Mouse (Mus musculus) hindbrain, embryonic 11.5 days (tissue): ENCODE data around the gene Slc22a12. TPM values are rescaled to one million over a fixed set of nuclear protein-coding genes. Genes with fewer than 3 reads are reported as not detected.

Source experiments
- ATAC-seq: fragments of 200-750 bp; cut with Nextera tagmentation; 2 replicates; pipeline ENCODE4 v1.8.0; 2017; ENCODE audit warnings: mild to moderate bottlenecking, moderate TSS enrichment, moderate library complexity; ENCODE audit not compliant: low FRiP score
- DNase-seq: peaks from one replicate; pipeline ENCODE4 v3.0.0-alpha.2; 2015; ENCODE audit warnings: low spot score
- H3K27ac ChIP-seq: fragments of 300-500 bp; sonication (generic); 2 replicates; pipeline ENCODE4 v1.5.1; 2014; ENCODE audit warnings: mild to moderate bottlenecking, low read depth, low read length
- H3K27me3 ChIP-seq: fragments of 300-500 bp; sonication (generic); 2 replicates; pipeline ENCODE4 v1.6.1; 2014; ENCODE audit warnings: mild to moderate bottlenecking, low read length, moderate library complexity, mixed read lengths; ENCODE audit not compliant: control insufficient read depth, insufficient read depth
- H3K36me3 ChIP-seq: fragments of 300-500 bp; sonication (generic); 2 replicates; pipeline ENCODE4 v1.6.1; 2014; ENCODE audit warnings: mild to moderate bottlenecking, low read length, moderate library complexity, mixed read lengths; ENCODE audit not compliant: control insufficient read depth, insufficient read depth
- H3K4me1 ChIP-seq: fragments of 300-500 bp; sonication (generic); replicated peaks from 2 replicates; pipeline ENCODE4 v1.6.1; 2014; ENCODE audit warnings: low read length, mixed read lengths; ENCODE audit not compliant: control insufficient read depth, insufficient read depth
- H3K4me2 ChIP-seq: fragments of 300-500 bp; sonication (generic); replicated peaks from 2 replicates; pipeline ENCODE4 v1.6.1; 2014; ENCODE audit warnings: mild to moderate bottlenecking, low read depth, low read length
- H3K4me3 ChIP-seq: fragments of 300-500 bp; sonication (generic); 2 replicates; pipeline ENCODE4 v1.5.1; 2014; ENCODE audit warnings: low read depth, low read length
- H3K9ac ChIP-seq: fragments of 300-500 bp; sonication (generic); 2 replicates; pipeline ENCODE4 v1.6.1; 2014; ENCODE audit warnings: low read depth, low read length
- H3K9me3 ChIP-seq: fragments of 300-500 bp; sonication (generic); 2 replicates; pipeline ENCODE4 v1.6.1; 2016; ENCODE audit warnings: low read length; ENCODE audit not compliant: control insufficient read depth
- WGBS: fragments of 180-500 bp; shearing (Covaris S2); extraction: QIAGEN DNeasy Blood & Tissue Kit; methylation state at CpG from one replicate; pipeline ENCODE4 v1.1.7; 2014; 5-methylcytosine and 5-hydroxymethylcytosine counted together
- polyA plus RNA-seq: library from polyadenylated mRNA; unstranded; fragments of >200 nt; fragmentation: Nextera tagmentation; extraction: Ambion mirVana; gene quantifications from 2 replicates; pipeline ENCODE4 v1.2.1, GENCODE M21; 2014

Gene Slc22a12
- not detected in 2 replicates for polyA plus RNA-seq

- H3K4me3 ChIP-seq: no peak within 1 kb of the TSS
- no peaks in the 10 kb centered on the region; the same call in 1 of the 2 replicates for H3K27me3 ChIP-seq
- WGBS: 90% methylated on average over 16 of the region's 16 CpGs
- no peak within 1 kb of the TSS for H3K4me2 ChIP-seq
- H3K4me1 ChIP-seq: no peaks in the 10 kb centered on the region
- no peak within 1 kb of the TSS for H3K9ac ChIP-seq
- DNase-seq (no peak), ATAC-seq (no peak)
- no peak within 1 kb of the TSS for H3K27ac ChIP-seq
- H3K9me3 ChIP-seq: no peaks in the 10 kb centered on the region
- H3K36me3 ChIP-seq: no peaks in the 10 kb centered on the region
Observed at GRCm38 (mm10) chr19:6542367-6543034, at the start of gene Slc22a12. TSS of gene Slc22a12 (minus strand) at chr19:6543032.

GRCm38 (mm10) chr19:6572001-6572400 is 29.2 kb upstream of the Slc22a12 start:
- H3K36me3 ChIP-seq: no peaks in the 10 kb centered on the region
- no peaks in the 10 kb centered on the region for H3K9me3 ChIP-seq
- H3K27ac ChIP-seq: no peak overlapping the region
- H3K27me3 ChIP-seq: no peaks in the 10 kb centered on the region
- H3K4me2 ChIP-seq: no peak overlapping the region
- H3K4me3 ChIP-seq: no peak overlapping the region
- WGBS: 19% methylated on average over 4 of the region's 4 CpGs
- H3K4me1 ChIP-seq: peaks cover 2% of the 10 kb centered on the region; the same call in 1 of the 2 replicates
- no peak overlapping the region for H3K9ac ChIP-seq
- no peak for DNase-seq
- ATAC-seq: no peak

GRCm38 (mm10) chr19:6571476-6571875 is 28.6 kb upstream of the Slc22a12 start:
- no peak for DNase-seq
- no peaks in the 10 kb centered on the region for H3K27me3 ChIP-seq
- H3K36me3 ChIP-seq: no peaks in the 10 kb centered on the region
- H3K4me2 ChIP-seq: no peak overlapping the region
- H3K4me1 ChIP-seq: 0 out of 2 replicates have a peak, but pooled peaks cover 2% of the 10 kb centered on the region
- no peaks in the 10 kb centered on the region for H3K9me3 ChIP-seq
- no peak overlapping the region for H3K27ac ChIP-seq
- H3K4me3 ChIP-seq: no peak overlapping the region
- no peak for ATAC-seq
- H3K9ac ChIP-seq: no peak overlapping the region
- 85% methylated on average over 5 of the region's 5 CpGs for WGBS

GRCm38 (mm10) chr19:6569561-6569960 is 26.7 kb upstream of the Slc22a12 start:
- ATAC-seq (no peak), DNase-seq (no peak)
- H3K4me2 ChIP-seq: no peak overlapping the region
- WGBS: 26% methylated on average over 5 of the region's 5 CpGs
- no peaks in the 10 kb centered on the region for H3K27me3 ChIP-seq
- no peaks in the 10 kb centered on the region for H3K9me3 ChIP-seq
- H3K27ac ChIP-seq: no peak overlapping the region
- 0 out of 2 replicates have a peak, but pooled peaks cover 2% of the 10 kb centered on the region for H3K4me1 ChIP-seq
- H3K36me3 ChIP-seq: no peaks in the 10 kb centered on the region
- H3K4me3 ChIP-seq: no peak overlapping the region
- no peak overlapping the region for H3K9ac ChIP-seq

- H3K27ac ChIP-seq: no peak overlapping the region
- H3K4me3 ChIP-seq: no peak overlapping the region
- no peak overlapping the region for H3K9ac ChIP-seq
- no peak for DNase-seq
- no peaks in the 10 kb centered on the region for H3K27me3 ChIP-seq
- ATAC-seq: no peak
- H3K9me3 ChIP-seq: no peaks in the 10 kb centered on the region
- H3K4me1 ChIP-seq: 0 out of 2 replicates have a peak, but pooled peaks cover 2% of the 10 kb centered on the region
- no peak overlapping the region for H3K4me2 ChIP-seq
- 74% methylated on average over 5 of the region's 5 CpGs for WGBS
- H3K36me3 ChIP-seq: no peaks in the 10 kb centered on the region
Observed at GRCm38 (mm10) chr19:6569021-6569420, 26.2 kb upstream of the Slc22a12 start.

GRCm38 (mm10) chr19:6566450-6566849 is 23.6 kb upstream of the Slc22a12 start:
- no peak overlapping the region for H3K4me3 ChIP-seq
- no peaks in the 10 kb centered on the region for H3K9me3 ChIP-seq
- no peak for ATAC-seq
- H3K9ac ChIP-seq: no peak overlapping the region
- no peaks in the 10 kb centered on the region for H3K36me3 ChIP-seq
- H3K4me1 ChIP-seq: 0 out of 2 replicates have a peak, but pooled peaks cover 2% of the 10 kb centered on the region
- no peak overlapping the region for H3K27ac ChIP-seq
- WGBS: 98% methylated on average over 2 of the region's 2 CpGs
- no peaks in the 10 kb centered on the region for H3K27me3 ChIP-seq
- no peak for DNase-seq
- no peak overlapping the region for H3K4me2 ChIP-seq

- 91% methylated on average over 6 of the region's 6 CpGs for WGBS
- H3K4me3 ChIP-seq: no peak overlapping the region
- no peaks in the 10 kb centered on the region for H3K9me3 ChIP-seq
- no peak overlapping the region for H3K27ac ChIP-seq
- H3K27me3 ChIP-seq: no peaks in the 10 kb centered on the region
- H3K36me3 ChIP-seq: no peaks in the 10 kb centered on the region
- no peak overlapping the region for H3K4me2 ChIP-seq
- 0 out of 2 replicates have a peak, but pooled peaks cover 2% of the 10 kb centered on the region for H3K4me1 ChIP-seq
- DNase-seq: no peak
- H3K9ac ChIP-seq: no peak overlapping the region
- no peak for ATAC-seq
Observed at GRCm38 (mm10) chr19:6565136-6565535, 22.3 kb upstream of the Slc22a12 start.

- no peaks in the 10 kb centered on the region for H3K9me3 ChIP-seq
Observed at GRCm38 (mm10) chr19:6560246-6560815, 17.5 kb upstream of the Slc22a12 start.

GRCm38 (mm10) chr19:6559576-6559975 is 16.7 kb upstream of the Slc22a12 start:
- ATAC-seq (no peak), DNase-seq (no peak)
- H3K4me2 ChIP-seq: no peak overlapping the region
- H3K27ac ChIP-seq: no peak overlapping the region
- no peaks in the 10 kb centered on the region for H3K4me1 ChIP-seq
- H3K9ac ChIP-seq: no peak overlapping the region
- no peaks in the 10 kb centered on the region for H3K27me3 ChIP-seq
- 51% methylated on average over 4 of the region's 4 CpGs for WGBS
- H3K36me3 ChIP-seq: no peaks in the 10 kb centered on the region
- H3K9me3 ChIP-seq: no peaks in the 10 kb centered on the region
- H3K4me3 ChIP-seq: no peak overlapping the region

More at GRCm38 (mm10) chr19:6560246-6560815, 17.5 kb upstream of the Slc22a12 start:
- Histone ChIP-seq H3K9ac (no peak overlapping the region), H3K4me3 (no peak overlapping the region), H3K27ac (no peak overlapping the region), H3K4me1 (no peaks in the 10 kb centered on the region), H3K36me3 (no peaks in the 10 kb centered on the region), H3K4me2 (no peak overlapping the region), H3K27me3 (no peaks in the 10 kb centered on the region)
- 84% methylated on average over 7 of the region's 7 CpGs for WGBS
- ATAC-seq (no peak), DNase-seq (no peak)
